Mouse (Mus musculus): ENCODE measurements at regions not wholly inside any gene's neighbourhood (a gene's known extent, or its start where the extent isn't known, plus 50 kb on each side); places are given as distances from the start of the nearest gene placed in this dataset.
"Not testable (repeated sequence)": the region's sequence is repeated elsewhere in the genome, so short reads cannot be mapped to it uniquely, and the experiment has no call there.

DNA sequence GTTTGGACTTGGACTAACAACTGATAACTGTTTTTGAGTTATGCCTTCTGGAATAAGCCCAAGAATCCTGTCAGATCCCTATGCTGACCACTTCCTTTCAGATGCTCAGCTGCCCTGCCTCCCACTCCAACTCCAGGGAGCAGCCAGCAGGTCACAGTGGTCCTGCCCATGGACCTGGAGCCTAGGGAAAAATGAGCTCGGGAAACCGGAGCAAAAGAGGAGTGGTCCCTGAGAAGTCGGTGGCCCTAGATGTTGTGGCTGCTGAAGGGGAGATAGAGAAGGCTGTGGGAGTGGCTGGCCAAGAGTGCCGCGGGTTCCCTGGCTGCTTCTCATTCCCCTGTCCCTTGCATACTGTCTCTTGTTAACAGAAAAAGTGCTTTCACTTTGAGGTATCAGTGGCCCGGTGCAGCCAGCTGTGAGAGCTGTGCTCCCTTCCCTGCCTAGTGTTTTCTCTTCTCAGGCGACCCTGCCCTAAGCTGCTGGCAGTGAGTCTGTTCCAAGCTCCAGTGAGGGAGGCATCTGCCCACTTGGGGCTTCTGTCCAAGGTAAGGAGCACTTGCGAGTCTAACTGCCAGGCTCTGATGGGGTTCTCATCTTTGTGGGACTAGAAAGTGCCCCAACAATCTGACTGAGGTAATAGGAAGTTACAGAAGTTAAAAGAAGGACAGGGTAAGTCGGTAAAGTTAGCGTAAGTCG lies 357.2 kb downstream of the Plekhb2 start:
- Histone ChIP-seq H3K4me3 (replicated peaks; ENCODE audit: low read length) (no peak overlapping the region), H3K9me3 (replicated peaks; ENCODE audit: control insufficient read depth, low read length) (no peaks in the 10 kb centered on the region), H3K9ac (ENCODE audit: low read length) (no peak overlapping the region), H3K4me2 (ENCODE audit: low read depth, low read length) (no peak overlapping the region), H3K27me3 (ENCODE audit: control insufficient read depth, insufficient read depth, low read length) (no peaks in the 10 kb centered on the region), H3K27ac (ENCODE audit: low read length) (no peak overlapping the region), H3K4me1 (ENCODE audit: control insufficient read depth, insufficient read depth, low read length) (no peaks in the 10 kb centered on the region), H3K36me3 (ENCODE audit: control insufficient read depth, insufficient read depth, low read length) (no peaks in the 10 kb centered on the region)
- no peak for ATAC-seq (ENCODE audit: insufficient read depth, low FRiP score)
- 73% methylated on average over 11 of the region's 11 CpGs for WGBS

DNA sequence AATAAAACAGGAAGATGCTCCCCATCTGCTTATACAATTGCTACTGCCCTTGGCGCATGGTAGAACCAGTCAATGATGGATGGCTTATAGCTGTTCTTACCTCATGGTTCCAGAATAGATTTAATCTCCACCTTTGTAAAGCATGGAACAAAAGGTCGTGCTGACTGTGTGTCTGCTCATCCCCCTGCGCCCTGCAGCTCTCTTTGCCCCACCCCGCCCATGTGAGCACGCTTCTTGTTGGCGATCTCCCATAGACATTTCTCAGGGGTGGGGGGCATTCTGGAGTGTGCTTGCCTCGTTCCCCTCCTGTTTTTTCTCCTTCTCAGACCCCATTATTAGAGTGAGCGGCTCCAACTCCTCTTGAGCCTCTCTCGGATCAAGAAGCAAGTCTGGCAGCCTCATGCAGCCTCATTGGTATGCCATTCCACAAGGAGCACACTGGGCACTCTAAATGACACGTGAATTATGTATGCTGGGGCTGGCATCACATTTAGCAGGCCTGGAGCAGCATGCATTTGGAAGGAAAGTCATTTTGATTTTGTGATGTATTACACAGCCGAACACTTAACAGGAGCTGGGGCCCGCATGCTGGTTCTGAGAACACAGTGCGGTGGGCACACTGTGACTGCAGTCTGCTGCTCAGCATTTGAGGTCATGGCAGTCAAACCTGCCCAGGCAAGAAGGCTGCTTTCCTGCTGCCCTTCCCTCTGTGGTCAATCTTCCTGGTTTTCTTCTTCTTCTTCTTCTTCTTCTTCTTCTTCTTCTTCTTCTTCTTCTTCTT lies 362.5 kb downstream of the Plekhb2 start:
- no peak overlapping the region for H3K27ac ChIP-seq (ENCODE audit: low read length)
- no peak for ATAC-seq (ENCODE audit: insufficient read depth, low FRiP score)
- WGBS = 80% methylated on average over 13 of the region's 13 CpGs
- no peaks in the 10 kb centered on the region for H3K4me1 ChIP-seq (ENCODE audit: control insufficient read depth, insufficient read depth, low read length)
- no peak overlapping the region for H3K9ac ChIP-seq (ENCODE audit: low read length)
- H3K9me3 ChIP-seq (replicated peaks; ENCODE audit: control insufficient read depth, low read length) = no peaks in the 10 kb centered on the region
- no peaks in the 10 kb centered on the region for H3K36me3 ChIP-seq (ENCODE audit: control insufficient read depth, insufficient read depth, low read length)
- H3K27me3 ChIP-seq (ENCODE audit: control insufficient read depth, insufficient read depth, low read length) = no peaks in the 10 kb centered on the region
- H3K4me3 ChIP-seq (replicated peaks; ENCODE audit: low read length) = no peak overlapping the region
- H3K4me2 ChIP-seq (ENCODE audit: low read depth, low read length) = no peak overlapping the region

DNA sequence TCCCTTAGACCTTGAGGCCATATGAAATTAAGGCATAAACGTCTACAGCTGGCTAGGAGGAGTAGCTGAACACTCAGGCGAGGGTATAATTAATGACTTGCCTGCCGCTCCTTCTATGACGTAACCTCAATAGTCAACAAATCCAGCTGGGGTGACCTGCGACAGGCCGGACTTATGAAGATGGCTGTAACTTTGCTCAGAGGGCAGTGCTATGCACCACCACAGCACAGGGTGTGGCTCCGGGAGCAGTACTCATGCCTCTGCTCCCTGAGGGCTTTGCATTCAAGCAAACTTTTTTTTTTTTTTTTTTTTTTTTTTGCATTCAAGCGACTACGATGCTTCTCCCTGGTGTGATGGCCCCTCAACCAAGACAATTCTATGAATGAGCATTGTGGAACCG lies 364.1 kb downstream of the Plekhb2 start:
- no peaks in the 10 kb centered on the region for H3K36me3 ChIP-seq (ENCODE audit: control insufficient read depth, insufficient read depth, low read length)
- H3K4me2 ChIP-seq (ENCODE audit: low read depth, low read length) = no peak overlapping the region
- H3K4me3 ChIP-seq (replicated peaks; ENCODE audit: low read length) = no peak overlapping the region
- H3K9me3 ChIP-seq (replicated peaks; ENCODE audit: control insufficient read depth, low read length) = no peaks in the 10 kb centered on the region
- H3K4me1 ChIP-seq (ENCODE audit: control insufficient read depth, insufficient read depth, low read length) = no peaks in the 10 kb centered on the region
- 45% methylated on average over 10 of the region's 10 CpGs for WGBS
- H3K27me3 ChIP-seq (ENCODE audit: control insufficient read depth, insufficient read depth, low read length) = no peaks in the 10 kb centered on the region
- no peak overlapping the region for H3K9ac ChIP-seq (ENCODE audit: low read length)
- H3K27ac ChIP-seq (ENCODE audit: low read length) = no peak overlapping the region
- peak; percentile 47; the same call in 1 of the 2 replicates for ATAC-seq (ENCODE audit: insufficient read depth, low FRiP score)

DNA sequence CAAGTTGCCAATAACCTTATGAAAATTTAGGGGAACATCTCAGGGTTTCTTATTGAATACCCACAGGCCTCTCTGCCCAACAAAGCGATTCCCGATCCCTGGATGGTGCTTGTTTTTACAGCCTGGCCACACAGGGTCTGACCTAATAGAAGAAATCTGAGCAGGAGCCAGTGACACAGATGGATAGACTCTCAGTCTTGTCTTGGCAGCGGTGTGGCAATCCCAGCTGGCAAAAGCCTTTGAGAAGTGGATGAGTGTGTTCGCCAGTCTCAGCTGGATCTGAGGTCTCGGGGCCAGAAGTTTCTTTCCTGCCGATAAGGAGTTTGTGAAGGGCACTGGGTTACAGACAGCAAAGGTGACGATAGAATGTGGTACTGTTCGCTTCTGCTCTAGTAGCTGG lies 366.6 kb downstream of the Plekhb2 start:
- 91% methylated on average over 8 of the region's 8 CpGs for WGBS
- Histone ChIP-seq H3K27me3 (ENCODE audit: control insufficient read depth, insufficient read depth, low read length) (no peaks in the 10 kb centered on the region), H3K4me1 (ENCODE audit: control insufficient read depth, insufficient read depth, low read length) (no peaks in the 10 kb centered on the region), H3K4me2 (ENCODE audit: low read depth, low read length) (no peak overlapping the region), H3K9me3 (replicated peaks; ENCODE audit: control insufficient read depth, low read length) (no peaks in the 10 kb centered on the region), H3K27ac (ENCODE audit: low read length) (no peak overlapping the region), H3K9ac (ENCODE audit: low read length) (no peak overlapping the region), H3K36me3 (ENCODE audit: control insufficient read depth, insufficient read depth, low read length) (no peaks in the 10 kb centered on the region), H3K4me3 (replicated peaks; ENCODE audit: low read length) (no peak overlapping the region)
- no peak for ATAC-seq (ENCODE audit: insufficient read depth, low FRiP score)

DNA sequence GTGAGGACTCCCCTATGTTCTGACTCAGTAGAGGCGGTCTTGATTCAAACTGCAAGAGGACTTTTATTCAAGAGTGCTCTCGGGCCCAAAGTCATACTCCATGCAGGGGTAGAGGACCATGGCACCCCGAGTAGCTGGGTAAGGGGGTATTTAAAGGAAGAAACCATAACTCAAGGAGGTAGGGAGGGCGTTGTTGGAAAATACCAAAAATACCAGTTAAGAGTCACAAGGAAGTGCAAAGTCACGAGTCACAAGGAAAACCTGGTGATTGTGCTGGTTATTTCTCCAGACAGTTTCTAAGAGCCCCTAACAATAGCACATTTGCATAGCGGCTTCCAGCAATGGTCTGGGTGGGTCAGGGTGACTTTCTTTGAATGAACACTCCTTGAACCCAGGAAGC lies 370.4 kb downstream of the Plekhb2 start:
- not testable (repeated sequence) for H3K27me3 ChIP-seq (ENCODE audit: control insufficient read depth, insufficient read depth, low read length); H3K9ac ChIP-seq (ENCODE audit: low read length); H3K36me3 ChIP-seq (ENCODE audit: control insufficient read depth, insufficient read depth, low read length); H3K9me3 ChIP-seq (replicated peaks; ENCODE audit: control insufficient read depth, low read length); H3K4me1 ChIP-seq (ENCODE audit: control insufficient read depth, insufficient read depth, low read length); H3K27ac ChIP-seq (ENCODE audit: low read length); ATAC-seq (ENCODE audit: insufficient read depth, low FRiP score); H3K4me2 ChIP-seq (ENCODE audit: low read depth, low read length); H3K4me3 ChIP-seq (replicated peaks; ENCODE audit: low read length)
- 81% methylated on average over 6 of the region's 6 CpGs for WGBS

DNA sequence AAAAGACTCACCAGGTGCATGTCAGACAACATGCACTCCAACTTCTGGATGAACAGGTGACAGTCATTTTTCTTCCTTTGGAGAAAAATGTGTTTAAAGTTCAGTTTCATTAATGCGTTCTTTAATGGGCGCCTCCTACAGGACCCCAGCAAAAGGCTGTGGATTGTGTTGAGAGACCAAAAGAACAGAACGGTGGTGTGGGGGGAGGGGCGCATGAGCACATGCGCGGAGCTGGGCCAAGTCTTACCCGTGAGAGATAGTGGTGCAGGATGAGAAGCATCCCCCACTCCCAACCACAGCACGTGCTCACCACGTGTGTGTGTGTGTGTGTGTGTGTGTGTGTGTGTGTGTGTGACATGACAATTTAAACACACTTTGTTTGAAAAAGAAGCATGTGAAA lies 371.0 kb downstream of the Plekhb2 start:
- no peak for ATAC-seq (ENCODE audit: insufficient read depth, low FRiP score)
- no peaks in the 10 kb centered on the region for H3K4me1 ChIP-seq (ENCODE audit: control insufficient read depth, insufficient read depth, low read length)
- H3K4me3 ChIP-seq (replicated peaks; ENCODE audit: low read length) = no peak overlapping the region
- no peaks in the 10 kb centered on the region for H3K27me3 ChIP-seq (ENCODE audit: control insufficient read depth, insufficient read depth, low read length)
- H3K9ac ChIP-seq (ENCODE audit: low read length) = no peak overlapping the region
- H3K36me3 ChIP-seq (ENCODE audit: control insufficient read depth, insufficient read depth, low read length) = no peaks in the 10 kb centered on the region
- WGBS = 75% methylated on average over 9 of the region's 9 CpGs
- H3K27ac ChIP-seq (ENCODE audit: low read length) = no peak overlapping the region
- H3K9me3 ChIP-seq (replicated peaks; ENCODE audit: control insufficient read depth, low read length) = no peaks in the 10 kb centered on the region
- no peak overlapping the region for H3K4me2 ChIP-seq (ENCODE audit: low read depth, low read length)

DNA sequence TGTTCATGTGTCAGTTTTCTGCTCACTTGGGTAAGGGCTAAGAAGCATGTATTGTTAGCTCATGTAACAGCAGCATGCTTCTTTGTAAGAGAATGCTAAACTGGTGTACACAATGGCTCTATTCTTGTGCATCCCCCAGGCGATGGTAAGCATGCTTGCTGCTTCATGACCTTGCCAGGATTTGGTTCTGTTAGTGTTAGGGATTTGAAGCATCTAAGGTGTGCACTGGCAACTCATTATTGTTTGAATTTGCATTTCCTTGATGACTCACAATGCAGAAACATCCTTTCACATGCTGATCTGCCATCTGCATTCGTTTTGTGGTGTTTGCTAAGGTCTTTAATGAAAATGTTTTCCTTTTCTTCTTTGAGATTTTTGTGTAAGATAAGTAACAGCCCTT lies 382.8 kb downstream of the Plekhb2 start:
- WGBS = 34% methylated on average over 2 of the region's 2 CpGs
- Histone ChIP-seq H3K36me3 (ENCODE audit: control insufficient read depth, insufficient read depth, low read length) (no peaks in the 10 kb centered on the region), H3K4me1 (ENCODE audit: control insufficient read depth, insufficient read depth, low read length) (no peaks in the 10 kb centered on the region)

DNA sequence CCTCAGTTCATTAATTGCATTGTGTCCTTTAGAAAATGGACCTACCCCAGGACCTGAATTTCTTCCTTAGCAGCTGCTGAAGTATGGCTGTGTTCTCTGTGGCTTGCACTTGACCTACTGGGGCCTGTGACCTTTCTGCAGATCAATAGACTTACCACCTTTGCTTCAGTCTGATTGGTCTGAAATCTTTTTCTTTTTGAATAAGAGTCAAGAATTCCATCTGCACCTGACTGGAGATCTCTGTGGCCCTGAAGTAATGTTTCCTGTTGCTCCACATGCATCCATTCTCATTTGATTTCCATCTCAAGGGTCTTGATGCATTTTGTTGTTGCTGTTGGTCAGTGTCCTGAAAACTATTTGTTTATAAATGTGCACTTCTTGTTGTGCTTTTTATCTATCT lies 388.4 kb downstream of the Plekhb2 start:
- H3K4me3 ChIP-seq (replicated peaks; ENCODE audit: low read length) = no peak overlapping the region
- no peak for ATAC-seq (ENCODE audit: insufficient read depth, low FRiP score)
- no peak overlapping the region for H3K9ac ChIP-seq (ENCODE audit: low read length)
- H3K36me3 ChIP-seq (ENCODE audit: control insufficient read depth, insufficient read depth, low read length) = no peaks in the 10 kb centered on the region
- H3K27me3 ChIP-seq (ENCODE audit: control insufficient read depth, insufficient read depth, low read length) = no peaks in the 10 kb centered on the region
- no peak overlapping the region for H3K27ac ChIP-seq (ENCODE audit: low read length)
- H3K4me2 ChIP-seq (ENCODE audit: low read depth, low read length) = no peak overlapping the region
- no peaks in the 10 kb centered on the region for H3K4me1 ChIP-seq (ENCODE audit: control insufficient read depth, insufficient read depth, low read length)
- no peaks in the 10 kb centered on the region for H3K9me3 ChIP-seq (replicated peaks; ENCODE audit: control insufficient read depth, low read length)

More for the DNA sequence above, 382.8 kb downstream of the Plekhb2 start:
- no peak overlapping the region for H3K4me3 ChIP-seq (replicated peaks; ENCODE audit: low read length)
- H3K27ac ChIP-seq (ENCODE audit: low read length) = no peak overlapping the region
- H3K9me3 ChIP-seq (replicated peaks; ENCODE audit: control insufficient read depth, low read length) = no peaks in the 10 kb centered on the region
- H3K9ac ChIP-seq (ENCODE audit: low read length) = no peak overlapping the region
- ATAC-seq (ENCODE audit: insufficient read depth, low FRiP score) = no peak
- no peaks in the 10 kb centered on the region for H3K27me3 ChIP-seq (ENCODE audit: control insufficient read depth, insufficient read depth, low read length)
- H3K4me2 ChIP-seq (ENCODE audit: low read depth, low read length) = no peak overlapping the region

DNA sequence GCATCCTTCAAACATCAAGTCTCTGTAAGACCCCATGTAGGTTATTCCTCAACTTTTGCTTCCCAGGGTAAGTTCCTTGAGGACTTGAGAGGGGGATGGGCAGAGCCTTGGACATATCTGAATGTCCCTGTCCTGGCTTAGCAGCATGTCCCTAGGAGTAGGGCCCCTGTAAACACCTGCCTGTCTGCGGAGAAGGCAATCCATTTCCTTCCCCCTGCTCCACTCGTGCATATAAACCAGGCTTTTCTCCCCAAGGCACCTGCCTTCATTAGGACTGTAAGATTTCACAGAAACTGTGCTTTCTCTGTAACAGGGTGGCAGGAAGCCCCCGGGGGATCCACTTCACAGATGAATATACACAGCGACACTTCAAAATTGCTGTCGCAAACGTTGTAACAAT lies 393.1 kb downstream of the Plekhb2 start:
- H3K9ac ChIP-seq (ENCODE audit: low read length) = no peak overlapping the region
- H3K27me3 ChIP-seq (ENCODE audit: control insufficient read depth, insufficient read depth, low read length) = no peaks in the 10 kb centered on the region
- no peak for ATAC-seq (ENCODE audit: insufficient read depth, low FRiP score)
- H3K9me3 ChIP-seq (replicated peaks; ENCODE audit: control insufficient read depth, low read length) = peaks cover 2% of the 10 kb centered on the region; the same call in 1 of the 2 replicates
- no peak overlapping the region for H3K4me2 ChIP-seq (ENCODE audit: low read depth, low read length)
- WGBS = 64% methylated on average over 6 of the region's 6 CpGs
- H3K4me3 ChIP-seq (replicated peaks; ENCODE audit: low read length) = no peak overlapping the region
- no peaks in the 10 kb centered on the region for H3K4me1 ChIP-seq (ENCODE audit: control insufficient read depth, insufficient read depth, low read length)
- no peak overlapping the region for H3K27ac ChIP-seq (ENCODE audit: low read length)
- no peaks in the 10 kb centered on the region for H3K36me3 ChIP-seq (ENCODE audit: control insufficient read depth, insufficient read depth, low read length)

Measured in stomach, embryonic 16.5 days (tissue).